Mouse (Mus musculus): ENCODE data around the gene Snx1.

Snx1 gene

DNA sequence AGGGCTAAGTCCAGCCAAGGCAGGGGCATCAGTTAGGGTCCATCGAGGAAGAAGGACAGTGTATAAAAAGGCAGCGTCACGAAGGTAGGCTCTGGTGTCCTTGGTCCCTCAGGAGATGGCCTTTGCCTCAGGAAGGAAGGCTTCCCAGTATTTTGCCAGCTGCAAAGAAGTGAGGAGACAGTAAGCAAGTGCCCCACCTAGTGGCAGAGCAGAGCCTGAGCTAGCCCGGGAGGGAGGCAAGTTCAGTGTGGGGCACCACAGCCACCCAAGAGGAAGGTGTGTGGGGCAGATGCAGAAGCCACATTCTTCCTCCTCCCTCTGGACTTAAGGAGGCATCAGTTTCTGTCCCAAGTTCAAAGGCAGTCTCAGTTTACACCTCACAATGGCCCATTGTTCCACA is 38.0 kb downstream of the Snx1 start:
- DNase-seq (ENCODE audit: low spot score) = peak; percentile 51

DNA sequence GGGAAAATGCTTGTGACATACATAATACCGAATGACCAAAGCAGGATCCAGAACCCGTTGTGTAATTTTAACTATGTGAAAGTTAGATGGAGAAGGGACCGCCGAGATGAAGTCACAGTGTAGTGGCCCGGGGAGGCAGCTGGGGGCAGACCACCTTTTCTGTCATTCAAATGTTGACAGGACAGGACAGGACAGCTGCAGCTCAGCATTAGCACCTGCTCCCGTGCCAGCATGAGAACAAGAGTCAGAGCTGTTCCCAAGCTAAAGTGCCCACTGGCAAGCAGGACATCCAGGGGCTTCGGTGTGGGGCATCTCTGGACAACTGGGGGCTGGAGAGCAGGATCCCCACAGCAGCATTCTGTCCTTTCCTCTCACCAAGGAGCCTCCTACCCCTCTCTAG is 39.3 kb downstream of the Snx1 start:
- DNase-seq (ENCODE audit: low spot score) = no peak

DNA sequence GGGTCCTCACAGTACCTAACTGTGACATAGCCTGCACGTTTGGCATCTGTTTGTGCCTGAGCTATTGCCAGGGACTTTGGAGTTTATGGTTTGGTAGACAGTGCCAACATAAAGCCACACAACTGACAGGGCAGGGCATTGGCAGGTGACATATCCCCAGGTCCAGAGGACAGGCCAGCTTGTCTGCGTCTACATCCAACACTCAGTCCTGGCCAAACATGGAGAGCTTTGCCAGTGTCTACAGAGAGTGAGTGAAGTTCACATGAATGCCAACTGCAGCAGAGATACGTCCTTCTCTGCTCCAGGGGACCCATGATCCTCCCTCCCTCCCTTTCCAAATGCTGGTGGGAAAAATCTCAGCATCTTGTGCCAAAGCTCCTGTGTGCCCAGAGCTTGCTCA is 42.2 kb downstream of the Snx1 start:
- no peak for DNase-seq (ENCODE audit: low spot score)

DNA sequence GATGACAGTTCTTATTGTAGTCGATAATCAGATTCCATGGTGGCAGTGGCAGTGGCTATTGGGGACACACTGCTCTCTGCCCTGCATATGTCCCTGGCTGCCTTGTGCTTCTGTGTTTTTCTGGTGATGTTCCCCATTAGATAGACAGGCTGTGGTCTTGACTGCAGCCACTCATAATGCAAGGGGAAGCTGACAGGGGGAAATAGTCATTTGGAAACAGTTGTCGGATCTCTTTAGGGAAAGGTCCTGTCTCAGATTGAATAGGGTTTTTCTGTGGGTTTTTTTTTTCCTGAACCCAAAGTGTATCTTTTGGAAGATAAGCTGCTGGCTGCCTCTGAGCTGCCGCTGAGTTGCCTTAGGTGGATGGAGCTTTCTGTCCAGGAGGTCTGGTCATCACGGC is 44.4 kb downstream of the Snx1 start:
- no peak for DNase-seq (ENCODE audit: low spot score)

DNA sequence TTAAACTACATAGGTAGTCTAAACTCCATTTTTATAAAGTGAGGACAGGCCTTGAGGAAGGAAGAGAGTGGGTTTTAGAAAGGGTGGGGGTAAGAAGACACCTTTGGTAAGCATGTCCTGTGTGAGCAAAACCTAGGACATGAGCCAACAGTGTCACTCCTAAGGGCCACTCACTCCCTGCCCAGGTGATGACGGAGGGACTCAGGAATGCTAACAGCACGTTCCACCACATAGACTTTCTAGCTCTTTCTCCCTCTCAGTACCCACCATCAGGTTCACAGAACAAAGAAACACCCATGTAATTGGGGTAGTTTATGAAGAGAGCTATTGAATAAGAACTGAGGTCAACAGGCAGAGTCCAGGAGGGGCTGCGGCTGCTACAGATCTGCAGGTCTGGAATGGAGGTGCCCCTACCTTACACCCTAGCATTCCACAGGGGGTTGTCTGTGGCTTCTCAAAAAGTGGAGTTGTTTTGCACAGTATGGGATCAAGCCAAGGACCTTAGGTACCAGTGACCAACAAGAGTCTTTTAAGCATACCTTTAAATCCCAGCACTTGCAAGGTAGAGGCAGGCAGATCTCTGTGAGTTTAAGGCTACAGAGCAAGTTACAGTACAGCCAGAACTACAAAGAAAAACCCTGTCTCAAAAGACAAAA is 45.5 kb downstream of the Snx1 start:
- no peak for DNase-seq (ENCODE audit: low spot score)

GRCm38 (mm10) chr9:66078493-66078892 is 47.9 kb downstream of the Snx1 start:
- no peak for DNase-seq (ENCODE audit: low spot score)

- no peak for DNase-seq (ENCODE audit: low spot score)
Measured at GRCm38 (mm10) chr9:66078072-66078471, 48.3 kb downstream of the Snx1 start.

GRCm38 (mm10) chr9:66072754-66073153 is 53.6 kb downstream of the Snx1 start:
- DNase-seq (ENCODE audit: low spot score) = no peak

- DNase-seq (ENCODE audit: low spot score) = no peak
Measured at GRCm38 (mm10) chr9:66070151-66070550, 56.2 kb downstream of the Snx1 start.

GRCm38 (mm10) chr9:66069583-66069982 is 56.8 kb downstream of the Snx1 start, which contains the start of gene Snx22:
TSS of gene Snx22 (minus strand) at chr9:66069719.
- DNase-seq (ENCODE audit: low spot score) = no peak

GRCm38 (mm10) chr9:66068971-66069391 is 57.4 kb downstream of the Snx1 start:
- DNase-seq (ENCODE audit: low spot score) = no peak

DNA sequence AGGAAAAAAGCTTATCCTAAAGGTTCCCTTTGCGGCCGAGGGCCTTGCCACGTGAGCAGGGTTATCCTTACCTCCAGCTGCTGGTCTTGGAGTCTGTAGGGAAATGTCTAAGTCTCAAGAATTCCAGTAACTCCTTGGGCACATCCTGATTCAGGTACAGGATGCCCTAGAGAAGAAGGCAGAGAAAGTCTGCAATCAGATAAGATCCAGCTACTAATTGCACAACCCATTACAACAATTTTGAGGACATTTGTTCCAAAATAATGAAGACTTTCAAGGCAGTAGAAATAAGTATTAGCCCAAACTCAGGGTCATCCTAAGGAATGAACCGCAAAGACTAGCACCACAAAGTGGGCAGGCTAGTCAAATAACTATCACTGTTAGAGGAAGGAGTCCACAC is 58.3 kb downstream of the Snx1 start:
- no peak for DNase-seq (ENCODE audit: low spot score)

DNA sequence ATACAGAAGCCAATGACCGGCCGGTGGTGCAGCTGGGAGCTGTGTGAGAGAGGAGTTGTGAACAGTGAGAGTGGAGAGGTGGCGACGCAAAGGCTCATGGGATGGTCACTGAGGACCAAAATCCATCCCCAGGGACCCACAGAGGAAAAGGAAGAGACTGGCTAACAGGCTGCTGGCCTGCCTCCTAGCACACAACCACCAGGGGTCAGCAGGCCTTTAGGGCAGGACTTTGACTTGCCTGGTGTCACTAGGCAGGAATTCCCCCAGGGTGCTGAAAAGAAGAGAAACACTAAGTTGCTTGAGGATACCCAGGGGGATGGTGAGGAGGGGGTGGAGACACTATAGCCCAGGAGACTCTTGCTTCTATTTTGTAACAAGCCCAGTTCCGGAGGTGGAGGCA is 58.8 kb downstream of the Snx1 start:
- DNase-seq (ENCODE audit: low spot score) = peak; percentile 60

DNA sequence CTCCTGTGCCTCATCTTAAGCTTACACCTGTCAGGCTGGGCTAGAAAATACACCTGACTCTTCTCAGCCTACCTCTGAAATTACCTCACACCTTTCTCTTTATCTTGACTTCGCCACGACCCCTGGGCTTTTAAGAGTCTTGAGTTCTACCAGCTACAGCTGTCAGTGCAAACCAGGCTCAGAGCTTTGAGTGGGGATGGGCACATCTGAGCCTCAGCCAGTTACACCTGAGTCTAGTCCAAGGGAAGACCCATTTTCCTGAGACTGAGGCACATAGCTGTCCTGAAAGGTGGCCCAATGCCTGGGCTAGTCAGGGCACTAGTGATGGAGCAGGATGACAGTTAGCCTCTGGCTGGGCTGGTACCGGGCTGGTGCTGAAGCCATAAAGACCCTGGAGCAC is 59.6 kb downstream of the Snx1 start:
- DNase-seq (ENCODE audit: low spot score) = no peak

- no peak for DNase-seq (ENCODE audit: low spot score)
Measured at GRCm38 (mm10) chr9:66064316-66064715, 62.1 kb downstream of the Snx1 start.

DNA sequence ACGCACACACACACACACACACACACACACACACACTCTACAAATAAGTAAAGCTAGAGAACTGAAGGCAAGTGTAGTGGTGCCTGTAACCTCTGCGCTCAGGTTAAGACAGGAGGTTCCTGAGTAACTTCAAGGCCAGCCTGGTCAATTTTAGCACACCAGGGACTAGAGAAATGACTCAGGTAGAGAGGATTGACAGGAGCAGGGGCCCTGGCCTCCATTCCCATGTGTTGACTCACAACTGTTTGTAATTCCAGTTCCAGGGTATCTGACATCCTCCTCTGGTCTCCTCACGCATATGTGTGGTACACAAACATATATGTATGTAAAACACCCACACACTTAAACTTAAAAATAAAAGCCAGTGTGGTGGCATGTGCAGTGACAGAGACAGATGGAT is 62.9 kb downstream of the Snx1 start:
- no peak for DNase-seq (ENCODE audit: low spot score)

GRCm38 (mm10) chr9:66061656-66062055 is 64.7 kb downstream of the Snx1 start:
- DNase-seq (ENCODE audit: low spot score) = no peak

DNA sequence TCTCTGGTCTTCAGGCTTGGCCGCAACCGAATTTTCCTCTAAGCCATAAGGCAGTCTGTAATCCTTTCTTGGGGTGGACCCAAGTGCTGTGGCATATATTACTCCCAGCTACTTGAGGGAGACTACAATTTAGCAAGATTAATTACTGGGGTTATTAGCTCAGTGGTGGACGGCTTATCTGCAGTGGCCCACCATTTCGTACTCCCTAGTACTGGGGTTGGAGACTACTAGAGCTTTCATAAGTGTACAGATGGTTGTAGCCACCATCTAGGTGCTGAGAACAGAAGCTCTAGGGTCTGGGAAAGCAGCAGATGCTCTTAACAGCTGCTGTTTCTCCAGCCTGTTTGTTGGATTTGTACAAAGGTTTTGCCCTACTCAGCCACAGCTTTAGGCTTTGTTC is 65.4 kb downstream of the Snx1 start:
- no peak for DNase-seq (ENCODE audit: low spot score)

GRCm38 (mm10) chr9:66060308-66060647 is 66.1 kb downstream of the Snx1 start:
- no peak for DNase-seq (ENCODE audit: low spot score)

- peak; percentile 94 for DNase-seq (ENCODE audit: low spot score)
Measured at GRCm38 (mm10) chr9:66059583-66060307, 66.6 kb downstream of the Snx1 start, which contains the start of gene Ppib. TSS of gene Ppib (plus strand) at chr9:66060222.

- no peak for DNase-seq (ENCODE audit: low spot score)
Measured at GRCm38 (mm10) chr9:66053620-66054019, 72.8 kb downstream of the Snx1 start.

GRCm38 (mm10) chr9:66052731-66053130 is 73.7 kb downstream of the Snx1 start:
- peak; percentile 68 for DNase-seq (ENCODE audit: low spot score)

GRCm38 (mm10) chr9:66051493-66051892 is 74.9 kb downstream of the Snx1 start:
- DNase-seq (ENCODE audit: low spot score) = no peak

All from adipocyte (in vitro differentiated cells).